Mouse (Mus musculus): ENCODE results near the gene Ccdc106. TPM values are rescaled to one million over a fixed set of nuclear protein-coding genes. Genes with fewer than 3 reads are reported as not detected.

Gene Ccdc106
- polyA plus RNA-seq, 1 experiment from 2014 or later = 0.40 TPM

- Histone ChIP-seq H3K27me3 (ENCODE audit: control insufficient read depth, insufficient read depth, low read depth, low read length) (no peaks in the 10 kb centered on the region), H3K9ac (ENCODE audit: low read depth, low read length) (no peak overlapping the region), H3K4me1 (ENCODE audit: control insufficient read depth, low read depth, low read length) (no peaks in the 10 kb centered on the region), H3K27ac (ENCODE audit: low read length) (no peak overlapping the region), H3K4me2 (ENCODE audit: low read depth, low read length) (no peak overlapping the region), H3K36me3 (ENCODE audit: control insufficient read depth, insufficient read depth) (no peaks in the 10 kb centered on the region), H3K9me3 (replicated peaks; ENCODE audit: control insufficient read depth, low read length) (no peaks in the 10 kb centered on the region), H3K4me3 (ENCODE audit: low read depth, low read length) (no peak overlapping the region)
- no peak for ATAC-seq (ENCODE audit: low read depth)
- 71% methylated on average over 8 of the region's 8 CpGs for WGBS (ENCODE audit: insufficient replicate concordance)
Observed at GRCm38 (mm10) chr7:5109301-5109700, 88.9 kb downstream of the Ccdc106 start.

Other genes with a start within 250 kb of the Ccdc106 start
- not detected in 2 replicates for gene Fam71e2, start 249.3 kb upstream of the Ccdc106 start, polyA plus RNA-seq (2015; fragmentation: Nextera tagmentation; extraction: Ambion mirVana)
- 0.12 TPM in 1 of 2 replicates, not detected in the other for gene Il11, start 237.7 kb upstream of the Ccdc106 start, polyA plus RNA-seq (2015; fragmentation: Nextera tagmentation; extraction: Ambion mirVana)
- gene Tmem190, start 237.6 kb upstream of the Ccdc106 start, polyA plus RNA-seq (2015; fragmentation: Nextera tagmentation; extraction: Ambion mirVana) = not detected in 2 replicates
- gene Tmem238, start 230.9 kb upstream of the Ccdc106 start, polyA plus RNA-seq (2015; fragmentation: Nextera tagmentation; extraction: Ambion mirVana) = 8.4 and 8.9 TPM in 2 replicates
- 162 and 174 TPM in 2 replicates for gene Rpl28, start 227.7 kb upstream of the Ccdc106 start, polyA plus RNA-seq (2015; fragmentation: Nextera tagmentation; extraction: Ambion mirVana)
- gene Ube2s, start 208.0 kb upstream of the Ccdc106 start, polyA plus RNA-seq (2015; fragmentation: Nextera tagmentation; extraction: Ambion mirVana) = 261 and 272 TPM in 2 replicates
- gene Shisa7, start 175.9 kb upstream of the Ccdc106 start, polyA plus RNA-seq (2015; fragmentation: Nextera tagmentation; extraction: Ambion mirVana) = not detected in 2 replicates
- gene Isoc2b, start 150.3 kb upstream of the Ccdc106 start, polyA plus RNA-seq (2015; fragmentation: Nextera tagmentation; extraction: Ambion mirVana) = 4.1 and 4.8 TPM in 2 replicates
- 0.49 and 0.89 TPM in 2 replicates for gene Isoc2a, start 143.4 kb upstream of the Ccdc106 start, polyA plus RNA-seq (2015; fragmentation: Nextera tagmentation; extraction: Ambion mirVana)
- gene Gm36210, start 114.0 kb upstream of the Ccdc106 start, polyA plus RNA-seq (2015; fragmentation: Nextera tagmentation; extraction: Ambion mirVana) = not detected in 2 replicates
- 1.4 and 1.9 TPM in 2 replicates for gene Zfp628, start 105.3 kb upstream of the Ccdc106 start, polyA plus RNA-seq (2015; fragmentation: Nextera tagmentation; extraction: Ambion mirVana)
- 0.25 and 0.37 TPM in 2 replicates for gene Nat14, start 98.5 kb upstream of the Ccdc106 start, polyA plus RNA-seq (2015; fragmentation: Nextera tagmentation; extraction: Ambion mirVana)
- 0.08 and 0.20 TPM in 2 replicates for gene Ssc5d, start 94.8 kb upstream of the Ccdc106 start, polyA plus RNA-seq (2015; fragmentation: Nextera tagmentation; extraction: Ambion mirVana)
- not detected in 2 replicates for gene Sbk2, start 56.1 kb upstream of the Ccdc106 start, polyA plus RNA-seq (2015; fragmentation: Nextera tagmentation; extraction: Ambion mirVana)
- gene Sbk3, start 49.4 kb upstream of the Ccdc106 start, polyA plus RNA-seq (2015; fragmentation: Nextera tagmentation; extraction: Ambion mirVana) = not detected in 2 replicates
- 3.6 and 4.5 TPM in 2 replicates for gene Zfp579, start 24.4 kb upstream of the Ccdc106 start, polyA plus RNA-seq (2015; fragmentation: Nextera tagmentation; extraction: Ambion mirVana)
- 7.8 and 10.2 TPM in 2 replicates for gene Zfp524, start 6.1 kb upstream of the Ccdc106 start, polyA plus RNA-seq (2015; fragmentation: Nextera tagmentation; extraction: Ambion mirVana)
- gene Fiz1, start 5.9 kb upstream of the Ccdc106 start, polyA plus RNA-seq (2015; fragmentation: Nextera tagmentation; extraction: Ambion mirVana) = 10.4 and 12.5 TPM in 2 replicates
- 0.58 and 0.89 TPM in 2 replicates for gene Gm44973, start 5.1 kb upstream of the Ccdc106 start, polyA plus RNA-seq (2015; fragmentation: Nextera tagmentation; extraction: Ambion mirVana)
- gene Zfp865, start 177 bp upstream of the Ccdc106 start, polyA plus RNA-seq (2015; fragmentation: Nextera tagmentation; extraction: Ambion mirVana) = 1.1 and 1.2 TPM in 2 replicates
- not detected in 2 replicates for gene 4632433K11Rik, start 13.6 kb downstream of the Ccdc106 start, polyA plus RNA-seq (2015; fragmentation: Nextera tagmentation; extraction: Ambion mirVana)
- gene Zfp784, start 17.9 kb downstream of the Ccdc106 start, polyA plus RNA-seq (2015; fragmentation: Nextera tagmentation; extraction: Ambion mirVana) = 1.3 and 1.7 TPM in 2 replicates
- 0.89 and 1.8 TPM in 2 replicates for gene Zfp580, start 31.0 kb downstream of the Ccdc106 start, polyA plus RNA-seq (2015; fragmentation: Nextera tagmentation; extraction: Ambion mirVana)
- gene U2af2, start 41.6 kb downstream of the Ccdc106 start, polyA plus RNA-seq (2015; fragmentation: Nextera tagmentation; extraction: Ambion mirVana) = 48.2 and 48.8 TPM in 2 replicates
- gene Epn1, start 59.7 kb downstream of the Ccdc106 start, polyA plus RNA-seq (2015; fragmentation: Nextera tagmentation; extraction: Ambion mirVana) = 45.2 and 46.6 TPM in 2 replicates
- not detected in 2 replicates for gene Rfpl4, start 96.4 kb downstream of the Ccdc106 start, polyA plus RNA-seq (2015; fragmentation: Nextera tagmentation; extraction: Ambion mirVana)
- 0.11 and 0.27 TPM in 2 replicates for gene Rasl2-9, start 105.4 kb downstream of the Ccdc106 start, polyA plus RNA-seq (2015; fragmentation: Nextera tagmentation; extraction: Ambion mirVana)
- gene Vmn1r55, start 129.1 kb downstream of the Ccdc106 start, polyA plus RNA-seq (2015; fragmentation: Nextera tagmentation; extraction: Ambion mirVana) = not detected in 2 replicates
- not detected in 2 replicates for gene Vmn1r56, start 176.2 kb downstream of the Ccdc106 start, polyA plus RNA-seq (2015; fragmentation: Nextera tagmentation; extraction: Ambion mirVana)
- not detected in 2 replicates for gene Vmn1r57, start 197.9 kb downstream of the Ccdc106 start, polyA plus RNA-seq (2015; fragmentation: Nextera tagmentation; extraction: Ambion mirVana)